Mouse (Mus musculus) sigmoid colon, adult 10 weeks (tissue): ENCODE data around the gene Tceal6. TPM values are rescaled to one million over a fixed set of nuclear protein-coding genes. Genes with fewer than 3 reads are reported as not detected.

Experiments
- polyA plus RNA-seq: library from polyadenylated mRNA; stranded (reverse); fragments of 350-450 nt; fragmentation: Illumina TruSeq; extraction: RNeasy Lipid Tissue Mini Kit (QIAGEN cat#74804); gene quantifications from one replicate; pipeline ENCODE4 v1.2.3, GENCODE M21; 2014; ENCODE audit warnings: low read depth, low replicate concordance

Tceal6 gene
- 0.69 TPM for polyA plus RNA-seq

GRCm38 (mm10) chrX:135210436-135211221 lies at the start of gene Tceal6:
Gene Tceal6 (minus strand): TSS chrX:135210687.

GRCm38 (mm10) chrX:135177532-135177931 lies 33.0 kb downstream of the Tceal6 start, which contains the start of gene Gm15023:
Gene Gm15023 (minus strand): TSS chrX:135177632.

Other genes starting within 250 kb of the Tceal6 start
- 0.32 TPM for gene Nxf2, start 245.9 kb downstream of the Tceal6 start, polyA plus RNA-seq
- 9.9 TPM for gene Zmat1, start 201.5 kb downstream of the Tceal6 start, polyA plus RNA-seq
- not detected for gene Gm15023, start 33.1 kb downstream of the Tceal6 start, polyA plus RNA-seq
- not detected for gene Pramel3, start 91.6 kb upstream of the Tceal6 start, polyA plus RNA-seq
- not detected for gene Gm5128, start 162.6 kb upstream of the Tceal6 start, polyA plus RNA-seq
- gene Gm7903, start 223.1 kb upstream of the Tceal6 start, polyA plus RNA-seq, result not detected